Mouse (Mus musculus): ENCODE results near the gene Polk.
A peak's percentile ranks its signal among the peaks of the same experiment; 100 is the strongest.

Gene Polk

GRCm38 (mm10) chr13:96465315-96465714 is 77.1 kb downstream of the Polk start:
- DNase-seq (ENCODE audit: low read depth) = no peak

DNA sequence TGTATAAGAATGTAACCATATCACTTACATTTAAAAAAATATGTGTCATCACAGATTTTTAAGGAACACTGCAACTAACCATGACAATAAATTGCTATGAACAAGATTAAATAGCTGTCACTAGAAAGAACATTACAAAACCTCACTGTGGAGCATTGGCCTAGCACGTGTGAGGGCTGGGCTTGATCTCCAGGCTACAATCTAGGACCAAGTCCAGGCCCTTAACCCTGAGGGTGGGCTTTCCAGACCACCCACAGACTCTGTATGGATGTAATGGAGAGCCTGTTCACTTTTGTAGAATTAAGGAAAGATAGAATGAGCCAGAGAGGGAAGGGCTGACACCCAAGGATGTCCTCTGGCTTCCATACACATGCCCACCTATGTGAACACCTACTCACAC is 79.7 kb downstream of the Polk start:
- no peak for DNase-seq (ENCODE audit: low read depth)

DNA sequence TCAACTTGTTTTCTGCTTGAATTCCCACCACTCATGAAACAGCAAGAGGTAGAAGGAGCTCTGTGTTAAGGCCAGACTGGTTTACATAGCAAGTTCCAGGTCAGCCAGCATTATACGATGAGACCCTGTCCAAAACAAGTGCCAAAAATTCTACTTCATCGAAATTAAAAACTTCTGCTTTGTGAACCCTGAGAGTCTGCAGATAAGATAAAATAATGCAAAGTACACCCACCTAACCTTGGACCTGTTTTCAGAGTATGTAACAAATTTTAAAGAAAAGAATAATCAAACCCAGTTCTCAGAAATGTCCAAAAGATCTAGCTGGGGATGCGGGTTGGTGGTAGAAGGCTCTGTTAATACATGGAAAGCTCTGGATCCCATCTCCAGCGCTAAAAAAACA is 83.8 kb downstream of the Polk start:
- no peak for DNase-seq (ENCODE audit: low read depth)

DNA sequence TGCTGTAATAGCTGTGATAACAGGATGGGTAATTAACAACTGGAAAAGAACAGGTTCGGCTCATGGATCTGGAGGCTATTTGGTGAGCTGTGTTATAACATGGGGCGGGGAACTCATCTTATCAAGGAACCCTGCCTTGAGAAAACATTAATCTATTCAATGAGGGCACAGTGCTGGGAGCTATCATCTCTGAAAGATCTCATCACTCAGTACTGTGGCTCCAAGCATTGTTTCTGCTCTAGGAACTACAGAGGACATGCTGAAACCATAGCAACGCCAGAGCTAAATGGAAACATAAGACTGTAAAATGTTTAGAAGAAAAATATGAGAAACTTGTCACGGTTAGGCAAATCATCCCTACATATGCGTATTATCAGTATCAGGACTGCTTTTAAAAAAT is 84.4 kb downstream of the Polk start:
- no peak for DNase-seq (ENCODE audit: low read depth)

DNA sequence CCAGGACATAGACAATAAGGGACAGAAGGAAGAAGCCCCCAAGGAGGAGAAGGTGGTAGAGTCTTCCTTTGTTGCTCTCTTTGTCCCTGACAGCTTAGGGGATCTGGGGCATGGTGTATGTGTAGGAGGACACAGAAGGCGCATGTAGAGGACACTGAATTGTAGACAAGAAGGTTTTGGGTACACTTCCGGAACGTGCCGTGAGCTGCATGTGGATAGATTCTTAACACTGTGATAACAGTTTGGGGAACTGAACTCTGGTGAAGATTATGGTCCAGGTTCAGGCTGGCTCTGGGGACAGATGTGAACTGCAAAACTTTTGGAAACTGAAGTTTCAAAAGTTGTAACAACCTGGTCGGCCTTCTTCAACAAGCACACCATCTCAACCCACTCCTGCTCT is 84.8 kb downstream of the Polk start:
- no peak for DNase-seq (ENCODE audit: low read depth)

DNA sequence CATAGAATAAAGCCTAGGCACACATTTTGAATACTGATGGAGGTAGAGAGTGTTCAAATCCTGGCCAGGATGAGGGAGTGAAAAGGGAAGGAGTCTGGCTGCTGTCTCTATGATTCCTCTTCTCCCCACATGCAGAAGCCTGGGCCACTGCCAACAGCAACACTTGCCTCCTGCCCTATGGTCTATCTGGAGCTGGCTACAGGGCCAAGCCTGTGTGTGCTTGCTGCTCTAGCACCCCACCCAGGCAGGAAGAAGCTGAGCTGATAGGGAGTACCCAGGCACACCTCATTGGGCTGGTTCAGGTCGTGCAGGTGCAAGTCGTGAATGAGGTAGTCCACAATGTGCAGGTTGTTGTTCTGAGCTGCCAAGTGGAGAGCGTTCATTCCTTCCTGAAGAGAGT is 88.1 kb downstream of the Polk start:
- DNase-seq (ENCODE audit: low read depth) = no peak

DNA sequence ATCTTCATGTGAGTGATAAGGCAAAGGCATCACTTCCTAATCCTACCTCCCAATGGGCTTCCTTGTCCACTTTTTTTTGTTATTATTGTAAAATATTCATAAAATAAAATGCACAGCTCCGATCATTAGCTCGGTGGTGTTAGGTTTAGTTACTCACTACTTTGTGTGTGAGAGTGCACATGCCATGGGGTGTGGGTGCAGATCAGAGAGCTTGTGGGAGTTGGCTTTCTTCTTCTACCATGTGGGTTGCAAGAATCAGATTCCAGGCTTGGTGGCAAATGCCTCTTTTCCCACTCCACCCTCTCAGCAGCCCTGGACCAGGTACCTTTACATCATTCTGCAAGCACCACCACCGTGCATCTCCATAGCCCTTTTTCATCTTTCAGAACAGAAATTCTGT is 89.8 kb downstream of the Polk start:
- DNase-seq (ENCODE audit: low read depth) = no peak

GRCm38 (mm10) chr13:96451386-96452140 is 90.8 kb downstream of the Polk start:
- DNase-seq (ENCODE audit: low read depth) = no peak

DNA sequence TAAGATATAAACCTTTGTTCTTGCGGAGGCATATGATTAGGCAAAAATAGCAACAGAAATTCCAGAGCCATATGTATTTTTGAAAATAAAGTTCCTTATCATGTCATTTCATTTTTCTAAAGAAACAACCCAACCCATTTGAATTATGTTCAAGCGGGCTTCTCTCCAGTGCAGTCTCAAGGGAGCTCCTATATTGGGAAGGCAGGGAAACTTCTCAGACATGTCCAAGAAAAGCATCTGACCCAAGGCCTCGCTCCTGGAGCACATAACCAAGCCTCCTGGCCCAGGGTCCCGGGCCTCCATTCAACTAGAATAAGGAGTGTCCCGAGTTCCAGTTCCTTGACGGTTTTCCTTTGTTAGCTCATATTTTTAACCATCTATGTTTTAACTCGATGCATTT is 91.5 kb downstream of the Polk start:
- no peak for DNase-seq (ENCODE audit: low read depth)

DNA sequence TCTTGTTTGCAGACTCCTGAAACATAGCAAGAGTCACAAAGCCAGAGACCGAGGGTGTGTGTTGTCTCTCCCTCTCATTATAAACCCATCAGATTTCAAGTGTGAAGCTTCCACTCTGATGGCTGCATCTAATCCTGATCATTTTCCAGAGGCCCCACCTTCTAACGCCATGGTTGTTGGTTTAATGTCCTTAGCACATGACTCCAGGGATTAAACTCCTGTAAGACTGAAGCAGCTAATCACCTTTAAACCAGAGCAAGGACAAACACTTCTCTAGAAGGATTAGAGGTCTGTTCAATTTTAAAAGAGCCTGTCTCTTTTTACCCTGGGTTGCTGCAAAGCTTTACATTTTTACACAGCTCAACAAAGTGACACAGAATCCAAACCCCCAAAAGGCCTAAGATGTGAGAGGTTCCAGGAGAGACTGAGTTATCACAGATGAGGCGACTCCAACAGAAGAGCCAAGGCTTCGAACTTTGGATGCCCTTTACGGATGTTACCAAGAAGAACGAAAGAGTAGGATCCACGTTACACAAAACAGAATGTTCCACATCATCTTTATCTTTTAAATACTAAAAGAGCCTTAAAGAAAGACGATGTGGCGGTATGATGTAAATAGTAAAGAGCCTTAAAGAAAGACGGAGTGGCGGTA is 92.0 kb downstream of the Polk start:
- DNase-seq (ENCODE audit: low read depth) = no peak

DNA sequence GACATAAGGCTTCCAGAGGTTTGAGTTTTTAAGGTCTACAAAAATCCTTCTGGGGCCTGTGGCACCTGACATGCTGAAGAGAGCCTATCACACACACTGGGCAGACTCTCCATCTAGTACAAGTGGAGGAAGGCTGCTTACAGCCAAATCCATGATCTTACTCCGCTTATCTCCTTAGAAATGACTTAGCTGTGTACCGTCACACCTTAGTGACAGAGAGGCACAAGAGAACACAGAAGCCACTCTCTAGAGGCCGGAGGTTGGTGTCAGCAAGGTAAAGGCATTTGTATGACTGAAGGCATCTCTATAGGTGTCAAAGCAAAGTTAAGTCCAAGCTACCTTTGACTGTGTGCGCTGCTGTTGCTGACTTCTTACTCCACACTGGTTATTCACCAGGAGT is 101.9 kb downstream of the Polk start:
- no peak for DNase-seq (ENCODE audit: low read depth)

- DNase-seq (ENCODE audit: low read depth) = peak; percentile 45
Measured at GRCm38 (mm10) chr13:96436921-96437320, 105.5 kb downstream of the Polk start.

DNA sequence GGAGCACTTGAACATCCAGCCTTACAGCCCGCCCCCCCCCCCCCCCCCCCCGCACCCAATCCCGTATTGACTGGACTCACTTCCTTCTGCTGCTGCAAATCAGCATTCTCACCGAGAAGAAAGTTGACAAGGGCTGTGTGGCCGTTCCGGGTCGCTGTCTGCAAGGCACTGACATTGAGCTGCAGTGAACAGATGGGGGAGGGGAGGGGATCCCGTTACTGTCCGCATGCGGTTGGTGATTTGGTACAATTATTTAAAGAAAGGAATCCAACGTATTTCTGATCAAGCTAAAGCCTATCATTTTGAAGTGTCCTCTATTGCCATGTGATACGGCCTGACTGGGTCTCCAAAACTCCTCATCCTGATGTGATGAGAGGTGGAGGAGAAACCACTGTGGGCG is 106.6 kb downstream of the Polk start:
- DNase-seq (ENCODE audit: low read depth) = no peak

DNA sequence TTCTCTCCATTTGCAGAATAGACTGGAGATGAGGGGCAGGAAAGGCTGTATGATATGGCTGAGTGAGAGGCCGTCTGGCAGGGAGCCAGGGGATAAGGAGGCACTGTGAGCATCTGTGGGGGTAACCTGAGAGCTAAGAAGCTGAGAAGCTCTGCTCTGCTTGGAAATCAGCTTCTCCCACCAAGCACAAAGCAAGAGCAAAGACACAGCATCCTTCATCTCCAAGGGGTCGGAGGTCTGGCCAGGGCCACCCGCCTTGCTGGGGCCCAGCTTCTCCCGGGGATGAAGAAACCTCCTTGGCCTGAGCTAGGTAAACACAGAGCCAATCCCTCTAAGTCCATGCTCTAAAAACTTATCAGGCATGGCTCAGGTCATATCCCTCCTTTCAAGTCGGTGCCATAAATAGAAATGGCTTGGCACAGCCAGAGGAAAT is 107.5 kb downstream of the Polk start:
- DNase-seq (ENCODE audit: low read depth) = peak; percentile 11

DNA sequence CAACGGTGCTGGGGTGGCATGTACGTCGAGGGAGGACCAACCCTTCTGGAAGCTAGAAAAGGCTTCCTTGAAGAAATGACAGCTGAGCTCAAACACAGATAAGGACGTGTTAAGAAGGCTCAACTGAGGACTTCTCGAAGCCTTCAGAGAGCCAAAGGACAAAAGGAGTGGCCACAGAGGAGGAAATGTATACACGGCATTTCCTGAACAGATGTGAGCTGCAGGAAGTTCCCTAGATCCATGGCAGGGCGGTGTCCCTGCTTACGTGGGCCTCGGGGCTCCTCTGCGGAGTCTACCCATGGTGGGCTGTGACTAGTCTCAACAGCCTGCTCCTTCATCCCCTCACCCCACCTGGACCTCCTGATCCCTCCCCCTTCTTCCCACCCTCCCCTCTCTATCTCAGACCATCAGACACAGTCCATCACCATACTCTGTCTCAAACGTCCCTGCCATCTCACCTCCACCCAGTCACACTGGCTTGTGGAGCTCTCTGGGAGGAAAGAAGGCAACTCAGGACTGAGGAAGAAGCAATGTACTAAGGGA is 108.7 kb downstream of the Polk start:
- DNase-seq (ENCODE audit: low read depth) = peak; percentile 55

DNA sequence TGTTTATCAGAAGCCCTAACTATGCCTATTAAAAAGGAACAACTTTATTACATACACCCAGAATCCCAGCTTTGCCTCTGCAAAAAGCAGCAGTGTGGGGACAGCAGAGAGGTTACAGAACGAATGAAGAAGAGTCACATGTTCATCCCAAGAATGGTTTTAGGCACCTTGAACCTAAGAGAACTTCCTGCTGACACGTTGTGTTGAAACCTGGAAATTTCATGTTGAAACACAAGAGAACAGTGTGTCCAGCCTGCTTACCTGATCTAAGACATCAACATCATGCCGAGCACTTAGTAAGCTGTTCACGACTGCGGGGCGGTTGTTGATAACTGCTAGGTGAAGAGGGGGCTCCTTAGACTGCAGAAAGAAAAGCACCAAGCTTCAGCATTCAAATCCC is 109.3 kb downstream of the Polk start:
- DNase-seq (ENCODE audit: low read depth) = peak; percentile 7

DNA sequence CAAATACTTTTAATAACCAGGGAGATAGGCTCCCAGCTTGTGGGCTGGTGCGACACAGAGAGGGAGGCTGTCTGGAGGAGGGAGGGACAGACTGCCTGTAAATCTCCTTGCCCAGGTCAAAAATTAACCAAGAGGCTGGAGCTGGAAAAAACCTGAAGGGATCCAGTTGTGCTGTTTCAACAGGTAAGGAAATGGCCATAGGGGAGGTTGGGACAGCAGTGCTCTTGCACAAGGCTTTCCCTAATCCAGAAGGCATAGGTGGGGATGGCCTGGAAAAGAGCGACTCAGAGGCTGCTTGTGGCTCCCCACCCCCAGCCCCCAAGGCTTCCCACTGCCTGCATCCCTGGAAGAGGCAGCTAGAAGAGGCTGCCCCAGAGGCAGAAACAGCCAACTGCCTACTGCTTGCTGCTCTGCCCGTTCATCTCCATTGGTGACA is 110.0 kb downstream of the Polk start:
- no peak for DNase-seq (ENCODE audit: low read depth)

GRCm38 (mm10) chr13:96431595-96432156 is 110.7 kb downstream of the Polk start:
- peak; percentile 89 for DNase-seq (ENCODE audit: low read depth)
